Mouse (Mus musculus) monocyte, adult 5-6 weeks (primary cell): Measurements from ENCODE around the gene Nox4. TPM values are rescaled to one million over a fixed set of nuclear protein-coding genes. Genes with fewer than 3 reads are reported as not detected.
"Not testable (repeated sequence)": the region's sequence is repeated elsewhere in the genome, so short reads cannot be mapped to it uniquely, and the experiment has no call there.

ENCODE experiments used
- ATAC-seq: fragments of 153-309, 156-312 bp; replicated peaks from 2 replicates; pipeline ENCODE4 v1.8.0; 2017; ENCODE audit warnings: mild to moderate bottlenecking; ENCODE audit not compliant: low TSS enrichment, insufficient number of reproducible peaks, severe bottlenecking, poor library complexity, low FRiP score
- total RNA-seq: library from RNA; stranded (forward); fragments of 200-1000, 200-491, 200-594 nt; gene quantifications from 3 replicates; pipeline ENCODE4 v1.2.3, GENCODE M21; 2017

Nox4 gene
- total RNA-seq, 1 experiment from 2014 or later, result not detected

GRCm38 (mm10) chr7:87367834-87368233 is 121.9 kb downstream of the Nox4 start:
- ATAC-seq, result no peak

- ATAC-seq, result no peak
These were observed 123.2 kb downstream of the Nox4 start for GRCm38 (mm10) chr7:87369131-87369530.

GRCm38 (mm10) chr7:87370789-87371188 is 124.9 kb downstream of the Nox4 start:
- ATAC-seq, result no peak

GRCm38 (mm10) chr7:87371316-87371715 is 125.4 kb downstream of the Nox4 start:
- ATAC-seq, result no peak

- no peak for ATAC-seq
These were observed 128.4 kb downstream of the Nox4 start for GRCm38 (mm10) chr7:87374322-87374721.

GRCm38 (mm10) chr7:87374935-87375334 is 129.0 kb downstream of the Nox4 start:
- no peak for ATAC-seq

- no peak for ATAC-seq
These were observed 151.1 kb downstream of the Nox4 start for GRCm38 (mm10) chr7:87397023-87397422.

GRCm38 (mm10) chr7:87411373-87411772 is 165.5 kb downstream of the Nox4 start:
- not testable (repeated sequence) for ATAC-seq

GRCm38 (mm10) chr7:87413271-87413670 is 167.4 kb downstream of the Nox4 start:
- ATAC-seq, result no peak

Other genes starting within 250 kb of the Nox4 start
- not detected in 3 replicates for gene Vmn2r79, start 250.0 kb upstream of the Nox4 start, total RNA-seq
- not detected in 3 replicates for gene Tyr, start 247.4 kb downstream of the Nox4 start, total RNA-seq